Mouse (Mus musculus) layer of hippocampus, adult 9-10 months (tissue): Measurements from ENCODE around the gene Olfr513.

Experiments used
- DNase-seq: peaks from one replicate; pipeline ENCODE4 v3.0.0; 2022; ENCODE audit warnings: low spot score

Olfr513 gene

GRCm38 (mm10) chr7:108750673-108751072, at the start of gene Olfr513:
Gene Olfr513 (plus strand): TSS chr7:108750973.
- no peak for DNase-seq

GRCm38 (mm10) chr7:108713020-108713419, 37.8 kb upstream of the Olfr513 start, which contains the start of gene Olfr512:
Gene Olfr512 (plus strand): TSS chr7:108713320.
- DNase-seq, result no peak

GRCm38 (mm10) chr7:108760411-108760810, 9.6 kb downstream of the Olfr513 start:
- DNase-seq, result no peak

GRCm38 (mm10) chr7:108797205-108797933, 46.6 kb downstream of the Olfr513 start:
- no peak for DNase-seq
